Mouse (Mus musculus): ENCODE measurements at regions not wholly inside any gene's neighbourhood (a gene's known extent, or its start where the extent isn't known, plus 50 kb on each side); places are given as distances from the start of the nearest gene placed in this dataset.

GRCm38 (mm10) chr13:47797859-47798258 lies 463.2 kb upstream of the Id4 start:
- Histone ChIP-seq H3K79me3 (ENCODE audit: low read depth) (no peaks in the 10 kb centered on the region), H3K4me3 (ENCODE audit: insufficient read depth, poor library complexity, severe bottlenecking) (no peak overlapping the region), H3ac (ENCODE audit: control insufficient read depth, insufficient read length, low read depth) (no peak overlapping the region), H3K79me2 (ENCODE audit: control insufficient read depth, insufficient read depth) (no peaks in the 10 kb centered on the region), H3K36me3 (ENCODE audit: control insufficient read depth, insufficient read depth) (no peaks in the 10 kb centered on the region), H3K27me3 (ENCODE audit: control insufficient read depth, insufficient read depth, insufficient read length) (no peaks in the 10 kb centered on the region)
- TF ChIP-seq MYOG (IDR thresholded peaks at IDR 0.05; ENCODE audit: control insufficient read depth, extremely low read depth, insufficient read length) (no peak), MYOD1 (IDR thresholded peaks at IDR 0.05; ENCODE audit: control insufficient read depth, insufficient read length, low read depth) (no peak), CEBPB (IDR thresholded peaks at IDR 0.05; ENCODE audit: low read depth) (no peak), FOSL1 (IDR thresholded peaks at IDR 0.05; ENCODE audit: insufficient read depth, low read length, poor library complexity, severe bottlenecking) (no peak), MAX (IDR thresholded peaks at IDR 0.05) (no peak), USF1 (IDR thresholded peaks at IDR 0.05; ENCODE audit: low read depth) (no peak), CTCF (IDR thresholded peaks at IDR 0.05; ENCODE audit: control insufficient read depth, insufficient read depth, insufficient read length) (no peak)

GRCm38 (mm10) chr13:47811711-47812415 lies 449.2 kb upstream of the Id4 start:
- H3K4me3 ChIP-seq (ENCODE audit: insufficient read depth, poor library complexity, severe bottlenecking) = no peak overlapping the region
- no peaks in the 10 kb centered on the region for H3K27me3 ChIP-seq (ENCODE audit: control insufficient read depth, insufficient read depth, insufficient read length)
- H3K79me3 ChIP-seq (ENCODE audit: low read depth) = no peaks in the 10 kb centered on the region
- no peaks in the 10 kb centered on the region for H3K79me2 ChIP-seq (ENCODE audit: control insufficient read depth, insufficient read depth)
- H3K36me3 ChIP-seq (ENCODE audit: control insufficient read depth, insufficient read depth) = no peaks in the 10 kb centered on the region
- TF ChIP-seq USF1 (IDR thresholded peaks at IDR 0.05; ENCODE audit: low read depth) (no peak), CEBPB (IDR thresholded peaks at IDR 0.05; ENCODE audit: low read depth) (no peak), FOSL1 (IDR thresholded peaks at IDR 0.05; ENCODE audit: insufficient read depth, low read length, poor library complexity, severe bottlenecking) (no peak), MYOG (IDR thresholded peaks at IDR 0.05; ENCODE audit: control insufficient read depth, extremely low read depth, insufficient read length) (no peak), MYOD1 (IDR thresholded peaks at IDR 0.05; ENCODE audit: control insufficient read depth, insufficient read length, low read depth) (no peak), CTCF (IDR thresholded peaks at IDR 0.05; ENCODE audit: control insufficient read depth, insufficient read depth, insufficient read length) (no peak), MAX (IDR thresholded peaks at IDR 0.05) (no peak)
- no peak overlapping the region for H3ac ChIP-seq (ENCODE audit: control insufficient read depth, insufficient read length, low read depth)

GRCm38 (mm10) chr13:47818924-47819564 lies 442.0 kb upstream of the Id4 start:
- no peaks in the 10 kb centered on the region for H3K79me3 ChIP-seq (ENCODE audit: low read depth)
- no peak overlapping the region for H3K4me3 ChIP-seq (ENCODE audit: insufficient read depth, poor library complexity, severe bottlenecking)
- no peak for TF ChIP-seq MAX (IDR thresholded peaks at IDR 0.05)
- TF ChIP-seq MYOD1 (IDR thresholded peaks at IDR 0.05; ENCODE audit: control insufficient read depth, insufficient read length, low read depth) = no peak
- TF ChIP-seq MYOG (IDR thresholded peaks at IDR 0.05; ENCODE audit: control insufficient read depth, extremely low read depth, insufficient read length) = no peak
- no peak for TF ChIP-seq FOSL1 (IDR thresholded peaks at IDR 0.05; ENCODE audit: insufficient read depth, low read length, poor library complexity, severe bottlenecking)
- TF ChIP-seq CTCF (IDR thresholded peaks at IDR 0.05; ENCODE audit: control insufficient read depth, insufficient read depth, insufficient read length) = no peak
- no peak for TF ChIP-seq CEBPB (IDR thresholded peaks at IDR 0.05; ENCODE audit: low read depth)
- TF ChIP-seq USF1 (IDR thresholded peaks at IDR 0.05; ENCODE audit: low read depth) = no peak
- H3K79me2 ChIP-seq (ENCODE audit: control insufficient read depth, insufficient read depth) = no peaks in the 10 kb centered on the region
- H3K36me3 ChIP-seq (ENCODE audit: control insufficient read depth, insufficient read depth) = no peaks in the 10 kb centered on the region
- no peaks in the 10 kb centered on the region for H3K27me3 ChIP-seq (ENCODE audit: control insufficient read depth, insufficient read depth, insufficient read length)
- H3ac ChIP-seq (ENCODE audit: control insufficient read depth, insufficient read length, low read depth) = no peak overlapping the region

- Histone ChIP-seq H3K79me2 (ENCODE audit: control insufficient read depth, insufficient read depth) (no peaks in the 10 kb centered on the region), H3K79me3 (ENCODE audit: low read depth) (no peaks in the 10 kb centered on the region), H3K4me3 (ENCODE audit: insufficient read depth, poor library complexity, severe bottlenecking) (no peak overlapping the region), H3ac (ENCODE audit: control insufficient read depth, insufficient read length, low read depth) (no peak overlapping the region), H3K36me3 (ENCODE audit: control insufficient read depth, insufficient read depth) (no peaks in the 10 kb centered on the region), H3K27me3 (ENCODE audit: control insufficient read depth, insufficient read depth, insufficient read length) (no peaks in the 10 kb centered on the region)
- no peak for TF ChIP-seq FOSL1 (IDR thresholded peaks at IDR 0.05; ENCODE audit: insufficient read depth, low read length, poor library complexity, severe bottlenecking)
- TF ChIP-seq MAX (IDR thresholded peaks at IDR 0.05) = no peak
- TF ChIP-seq CEBPB (IDR thresholded peaks at IDR 0.05; ENCODE audit: low read depth) = no peak
- TF ChIP-seq USF1 (IDR thresholded peaks at IDR 0.05; ENCODE audit: low read depth) = no peak
- TF ChIP-seq MYOG (IDR thresholded peaks at IDR 0.05; ENCODE audit: control insufficient read depth, extremely low read depth, insufficient read length) = no peak
These were observed 424.5 kb upstream of the Id4 start for GRCm38 (mm10) chr13:47836491-47836890.

- H3K4me3 ChIP-seq (ENCODE audit: insufficient read depth, poor library complexity, severe bottlenecking) = no peak overlapping the region
- H3K27me3 ChIP-seq (ENCODE audit: control insufficient read depth, insufficient read depth, insufficient read length) = peaks cover 3% of the 10 kb centered on the region
- no peak overlapping the region for H3ac ChIP-seq (ENCODE audit: control insufficient read depth, insufficient read length, low read depth)
- H3K36me3 ChIP-seq (ENCODE audit: control insufficient read depth, insufficient read depth) = no peaks in the 10 kb centered on the region
- no peaks in the 10 kb centered on the region for H3K79me3 ChIP-seq (ENCODE audit: low read depth)
- TF ChIP-seq FOSL1 (IDR thresholded peaks at IDR 0.05; ENCODE audit: insufficient read depth, low read length, poor library complexity, severe bottlenecking) = no peak
- no peak for TF ChIP-seq MYOG (IDR thresholded peaks at IDR 0.05; ENCODE audit: control insufficient read depth, extremely low read depth, insufficient read length)
- H3K79me2 ChIP-seq (ENCODE audit: control insufficient read depth, insufficient read depth) = no peaks in the 10 kb centered on the region
These were observed 418.6 kb upstream of the Id4 start for GRCm38 (mm10) chr13:47842418-47842817.

- peaks cover 3% of the 10 kb centered on the region for H3K27me3 ChIP-seq (ENCODE audit: control insufficient read depth, insufficient read depth, insufficient read length)
- no peak overlapping the region for H3ac ChIP-seq (ENCODE audit: control insufficient read depth, insufficient read length, low read depth)
- no peaks in the 10 kb centered on the region for H3K79me3 ChIP-seq (ENCODE audit: low read depth)
These were observed 418.0 kb upstream of the Id4 start for GRCm38 (mm10) chr13:47843011-47843410.

More at GRCm38 (mm10) chr13:47843011-47843410, 418.0 kb upstream of the Id4 start:
- Histone ChIP-seq H3K79me2 (ENCODE audit: control insufficient read depth, insufficient read depth) (no peaks in the 10 kb centered on the region), H3K4me3 (ENCODE audit: insufficient read depth, poor library complexity, severe bottlenecking) (no peak overlapping the region), H3K36me3 (ENCODE audit: control insufficient read depth, insufficient read depth) (no peaks in the 10 kb centered on the region)
- TF ChIP-seq CEBPB (IDR thresholded peaks at IDR 0.05; ENCODE audit: low read depth) (no peak), MYOG (IDR thresholded peaks at IDR 0.05; ENCODE audit: control insufficient read depth, extremely low read depth, insufficient read length) (no peak), CTCF (IDR thresholded peaks at IDR 0.05; ENCODE audit: control insufficient read depth, insufficient read depth, insufficient read length) (no peak), FOSL1 (IDR thresholded peaks at IDR 0.05; ENCODE audit: insufficient read depth, low read length, poor library complexity, severe bottlenecking) (no peak), MYOD1 (IDR thresholded peaks at IDR 0.05; ENCODE audit: control insufficient read depth, insufficient read length, low read depth) (no peak), USF1 (IDR thresholded peaks at IDR 0.05; ENCODE audit: low read depth) (no peak)

Measured in C2C12 (cell line).